Mouse (Mus musculus): ENCODE data around the gene Gm3285. TPM values are rescaled to one million over a fixed set of nuclear protein-coding genes. Genes with fewer than 3 reads are reported as not detected.

The Gm3285 gene
- polyA plus RNA-seq, 1 experiment from 2014 or later, result not detected

- Histone ChIP-seq H3K4me2 (ENCODE audit: low read depth, low read length) (peak overlapping the region; percentile 77), H3K9ac (ENCODE audit: low read length) (no peak overlapping the region; the same call in 1 of the 2 replicates), H3K9me3 (replicated peaks; ENCODE audit: control insufficient read depth, low read length) (peaks cover 3% of the 10 kb centered on the region), H3K4me3 (ENCODE audit: low read length) (peak overlapping the region; percentile 59), H3K4me1 (ENCODE audit: control insufficient read depth, insufficient read depth, low read length) (peaks cover 10% of the 10 kb centered on the region), H3K27ac (ENCODE audit: low read length) (no peak overlapping the region), H3K36me3 (ENCODE audit: control insufficient read depth, insufficient read depth) (no peaks in the 10 kb centered on the region), H3K27me3 (ENCODE audit: control insufficient read depth, insufficient read depth, low read length) (peaks cover 12% of the 10 kb centered on the region)
- WGBS, result 5% methylated on average over 34 of the region's 35 CpGs
- peak; percentile 51 for ATAC-seq (replicated peaks; ENCODE audit: extremely low read depth, insufficient read depth, low FRiP score)
These were observed 41.3 kb downstream of the Gm3285 start for GRCm38 (mm10) chr10:77902894-77903715.

Other genes with a start within 250 kb of the Gm3285 start
- 85.4 and 91.0 TPM in 2 replicates for gene Ube2g2, start 239.7 kb upstream of the Gm3285 start, polyA plus RNA-seq (2015; fragmentation: Nextera tagmentation; extraction: Ambion mirVana)
- gene Tspear, start 175.4 kb upstream of the Gm3285 start, polyA plus RNA-seq (2015; fragmentation: Nextera tagmentation; extraction: Ambion mirVana), result 0.10 and 0.28 TPM in 2 replicates
- gene Gm19402, start 171.2 kb upstream of the Gm3285 start, polyA plus RNA-seq (2015; fragmentation: Nextera tagmentation; extraction: Ambion mirVana), result not detected in 2 replicates
- not detected in 2 replicates for gene Gm9508, start 164.7 kb upstream of the Gm3285 start, polyA plus RNA-seq (2015; fragmentation: Nextera tagmentation; extraction: Ambion mirVana)
- gene Gm10272, start 155.3 kb upstream of the Gm3285 start, polyA plus RNA-seq (2015; fragmentation: Nextera tagmentation; extraction: Ambion mirVana), result not detected in 2 replicates
- not detected in 2 replicates for gene Gm10024, start 150.5 kb upstream of the Gm3285 start, polyA plus RNA-seq (2015; fragmentation: Nextera tagmentation; extraction: Ambion mirVana)
- gene Gm10142, start 146.2 kb upstream of the Gm3285 start, polyA plus RNA-seq (2015; fragmentation: Nextera tagmentation; extraction: Ambion mirVana), result not detected in 2 replicates
- not detected in 2 replicates for gene Krtap12-1, start 141.4 kb upstream of the Gm3285 start, polyA plus RNA-seq (2015; fragmentation: Nextera tagmentation; extraction: Ambion mirVana)
- not detected in 2 replicates for gene Gm10100, start 135.5 kb upstream of the Gm3285 start, polyA plus RNA-seq (2015; fragmentation: Nextera tagmentation; extraction: Ambion mirVana)
- gene Gm18596, start 119.3 kb upstream of the Gm3285 start, polyA plus RNA-seq (2015; fragmentation: Nextera tagmentation; extraction: Ambion mirVana), result not detected in 2 replicates
- not detected in 2 replicates for gene Gm9736, start 110.6 kb upstream of the Gm3285 start, polyA plus RNA-seq (2015; fragmentation: Nextera tagmentation; extraction: Ambion mirVana)
- not detected in 2 replicates for gene Gm3233, start 102.3 kb upstream of the Gm3285 start, polyA plus RNA-seq (2015; fragmentation: Nextera tagmentation; extraction: Ambion mirVana)
- gene Gm3238, start 90.7 kb upstream of the Gm3285 start, polyA plus RNA-seq (2015; fragmentation: Nextera tagmentation; extraction: Ambion mirVana), result not detected in 2 replicates
- gene Gm7138, start 85.0 kb upstream of the Gm3285 start, polyA plus RNA-seq (2015; fragmentation: Nextera tagmentation; extraction: Ambion mirVana), result not detected in 2 replicates
- not detected in 2 replicates for gene Gm3250, start 79.4 kb upstream of the Gm3285 start, polyA plus RNA-seq (2015; fragmentation: Nextera tagmentation; extraction: Ambion mirVana)
- not detected in 2 replicates for gene Gm7137, start 73.8 kb upstream of the Gm3285 start, polyA plus RNA-seq (2015; fragmentation: Nextera tagmentation; extraction: Ambion mirVana)
- gene Gm9639, start 66.9 kb upstream of the Gm3285 start, polyA plus RNA-seq (2015; fragmentation: Nextera tagmentation; extraction: Ambion mirVana), result not detected in 2 replicates
- not detected in 2 replicates for gene Gm19668, start 62.8 kb upstream of the Gm3285 start, polyA plus RNA-seq (2015; fragmentation: Nextera tagmentation; extraction: Ambion mirVana)
- gene Gm9507, start 50.1 kb upstream of the Gm3285 start, polyA plus RNA-seq (2015; fragmentation: Nextera tagmentation; extraction: Ambion mirVana), result not detected in 2 replicates
- gene Gm2696, start 47.3 kb upstream of the Gm3285 start, polyA plus RNA-seq (2015; fragmentation: Nextera tagmentation; extraction: Ambion mirVana), result not detected in 2 replicates
- not detected in 2 replicates for gene Krtap10-4, start 34.9 kb upstream of the Gm3285 start, polyA plus RNA-seq (2015; fragmentation: Nextera tagmentation; extraction: Ambion mirVana)
- gene Krtap10-10, start 26.0 kb upstream of the Gm3285 start, polyA plus RNA-seq (2015; fragmentation: Nextera tagmentation; extraction: Ambion mirVana), result not detected in 2 replicates
- not detected in 2 replicates for gene Gm36176, start 15.2 kb upstream of the Gm3285 start, polyA plus RNA-seq (2015; fragmentation: Nextera tagmentation; extraction: Ambion mirVana)
- not detected in 2 replicates for gene Gm10318, start 9.1 kb upstream of the Gm3285 start, polyA plus RNA-seq (2015; fragmentation: Nextera tagmentation; extraction: Ambion mirVana)
- gene Lrrc3, start 40.6 kb downstream of the Gm3285 start, polyA plus RNA-seq (2015; fragmentation: Nextera tagmentation; extraction: Ambion mirVana), result 1.2 and 1.4 TPM in 2 replicates
- 2.6 and 3.4 TPM in 2 replicates for gene Trpm2, start 108.6 kb downstream of the Gm3285 start, polyA plus RNA-seq (2015; fragmentation: Nextera tagmentation; extraction: Ambion mirVana)
- 19.4 and 20.9 TPM in 2 replicates for gene 1810043G02Rik, start 116.5 kb downstream of the Gm3285 start, polyA plus RNA-seq (2015; fragmentation: Nextera tagmentation; extraction: Ambion mirVana)
- gene Pfkl, start 148.1 kb downstream of the Gm3285 start, polyA plus RNA-seq (2015; fragmentation: Nextera tagmentation; extraction: Ambion mirVana), result 203 and 219 TPM in 2 replicates
- gene Dnmt3l, start 180.0 kb downstream of the Gm3285 start, polyA plus RNA-seq (2015; fragmentation: Nextera tagmentation; extraction: Ambion mirVana), result 0.13 TPM in 1 of 2 replicates, not detected in the other
- gene Aire, start 181.6 kb downstream of the Gm3285 start, polyA plus RNA-seq (2015; fragmentation: Nextera tagmentation; extraction: Ambion mirVana), result 1.3 and 3.0 TPM in 2 replicates
- 2.5 and 2.9 TPM in 2 replicates for gene Icosl, start 207.3 kb downstream of the Gm3285 start, polyA plus RNA-seq (2015; fragmentation: Nextera tagmentation; extraction: Ambion mirVana)

All from heart, embryonic 16.5 days (tissue).